Mouse (Mus musculus) C2C12 (cell line): ENCODE data around the gene 8030411F24Rik.

Experiments used
- CTCF ChIP-seq: IDR thresholded peaks from one replicate; pipeline ENCODE4 v1.5.1; 2011; ENCODE audit not compliant: control insufficient read depth, insufficient read depth, insufficient read length
- MAX ChIP-seq: IDR thresholded peaks from one replicate; pipeline ENCODE4 v1.6.1; 2011; ENCODE audit warnings: mild to moderate bottlenecking, control low read depth
- MYOG ChIP-seq: IDR thresholded peaks from one replicate; pipeline ENCODE4 v1.6.1; 2011; ENCODE audit not compliant: control insufficient read depth, insufficient read length; ENCODE audit errors: extremely low read depth
- USF1 ChIP-seq: IDR thresholded peaks from one replicate; pipeline ENCODE4 v1.6.1; 2011; ENCODE audit warnings: low read depth, mild to moderate bottlenecking, control low read depth, moderate library complexity

- TF ChIP-seq CTCF, result no peak
- no peak for TF ChIP-seq USF1
- TF ChIP-seq MAX, result no peak
- no peak for TF ChIP-seq MYOG
These were observed 19.7 kb downstream of the 8030411F24Rik start for GRCm38 (mm10) chr2:148801491-148801921.
